10 mouse cellular contexts compared by ENCODE assay signal in the genomic region with DNA sequence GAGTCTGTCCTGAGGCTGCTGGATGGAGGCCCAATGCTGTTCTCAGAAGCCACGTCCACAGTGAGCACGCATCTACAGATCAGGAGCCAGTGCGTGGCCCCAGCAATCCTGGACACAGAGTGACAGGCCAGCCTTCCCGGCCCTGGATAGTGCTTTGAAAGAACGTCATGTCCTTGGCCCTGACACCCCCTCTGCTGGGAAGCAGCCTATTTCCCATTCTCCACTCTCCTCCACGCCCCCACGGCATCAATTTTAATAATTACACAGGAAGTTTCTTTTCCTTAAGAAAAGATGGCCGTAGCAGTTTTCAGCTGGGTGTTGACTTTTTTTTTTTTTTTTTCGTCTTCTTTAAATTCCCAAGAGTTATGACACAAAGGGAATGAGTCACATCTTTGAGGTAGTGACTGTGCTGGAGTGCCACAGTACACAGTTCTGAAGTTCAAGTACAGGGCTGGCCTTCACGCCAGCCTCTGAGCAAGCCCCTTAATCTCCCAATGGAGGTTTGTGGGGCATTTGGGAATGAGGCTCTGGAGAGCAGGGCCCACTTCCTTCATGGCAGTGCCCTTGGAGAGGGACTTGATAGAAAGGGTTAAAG.
DNase-seq lines count a peak whose midpoint lies in the region; ATAC-seq lines count a peak whose summit lies in the region.
"Had no signal": no experiment of that assay in that cellular context is flagged by ENCODE, and none has a peak within 500 bp of the region (broad histone marks: within the 10 kb centered on the region; RNA-seq: fewer than 3 reads in every experiment).

No protein-coding gene starts in this region.

- no peaks in the 10 kb centered on the region for H3K9me3 ChIP-seq in forebrain, embryonic 11.5 days (ENCODE audit: control insufficient read depth, low read length)
- H3K9me3 ChIP-seq: midbrain, embryonic 13.5 days had no signal

- no peak overlapping the region for H3K4me2 ChIP-seq in forebrain, embryonic 11.5 days (ENCODE audit: low read depth, low read length, severe bottlenecking)
- H3K4me2 ChIP-seq: midbrain, embryonic 13.5 days had no signal

- ATAC-seq in forebrain, embryonic 11.5 days (replicated peaks; ENCODE audit: low FRiP score) = no peak
- ATAC-seq: midbrain, embryonic 13.5 days had no signal

- H3K4me3 ChIP-seq in forebrain, embryonic 11.5 days (ENCODE audit: low read depth, low read length) = no peak overlapping the region
- H3K4me3 ChIP-seq: midbrain, embryonic 13.5 days had no signal

- no peak overlapping the region for H3K9ac ChIP-seq in forebrain, embryonic 11.5 days (ENCODE audit: low read length)
- H3K9ac ChIP-seq: liver, embryonic 14.5 days; midbrain, embryonic 13.5 days had no signal

- no peaks in the 10 kb centered on the region for H3K36me3 ChIP-seq in forebrain, embryonic 11.5 days (ENCODE audit: control insufficient read depth, insufficient read depth, low read length)
- H3K36me3 ChIP-seq: midbrain, embryonic 13.5 days had no signal

- H3K4me1 ChIP-seq in forebrain, embryonic 11.5 days (replicated peaks; ENCODE audit: control insufficient read depth, insufficient read depth, low read length) = no peaks in the 10 kb centered on the region
- H3K4me1 ChIP-seq: midbrain, embryonic 13.5 days had no signal

- peak; percentile 34 for DNase-seq in gastrocnemius, postnatal 14 days
- no peak for DNase-seq in gastrocnemius, postnatal 4 days (ENCODE audit: low spot score in 2 of 2)
- DNase-seq in urinary bladder, postnatal 14 days (ENCODE audit: low spot score) = peak; percentile 13
- no peak for DNase-seq in urinary bladder, postnatal 10 days (ENCODE audit: low spot score)
- peak; percentile 23 to 47 for DNase-seq in kidney, postnatal 36 days
- no peak for DNase-seq in right cerebral cortex, adult 2 months (ENCODE audit: low spot score in 2 of 2)
- DNase-seq in forebrain, embryonic 11.5 days (ENCODE audit: low spot score) = no peak
- DNase-seq in layer of hippocampus, postnatal 36 days = no peak

- intact Hi-C loops in gastrocnemius, postnatal 14 days (cut with DNase I; ENCODE audit: low total_unique reads) = no loop called here

- no peak overlapping the region for H3K27ac ChIP-seq in forebrain, embryonic 11.5 days (ENCODE audit: low read depth, low read length)
- H3K27ac ChIP-seq: liver, embryonic 14.5 days; midbrain, embryonic 13.5 days had no signal

- no peaks in the 10 kb centered on the region for H3K27me3 ChIP-seq in forebrain, embryonic 11.5 days (ENCODE audit: control insufficient read depth, insufficient read depth, low read length)
- H3K27me3 ChIP-seq: midbrain, embryonic 13.5 days had no signal

- 86% methylated on average over 10 of the region's 10 CpGs for WGBS in forebrain, embryonic 11.5 days

Comparison
In these comparisons a context has a peak if more than half of its experiments do, and no peak if none do; other contexts are left out.
1. DNase-seq: peak in gastrocnemius, postnatal 14 days (single experiment), urinary bladder, postnatal 14 days (single experiment) and kidney, postnatal 36 days (2 of 2); none in gastrocnemius, postnatal 4 days (0 of 2), urinary bladder, postnatal 10 days (single experiment), right cerebral cortex, adult 2 months (0 of 2), forebrain, embryonic 11.5 days (single experiment) and layer of hippocampus, postnatal 36 days (0 of 2).